Mouse (Mus musculus): ENCODE data around the gene Fam181a.

Gene Fam181a

DNA sequence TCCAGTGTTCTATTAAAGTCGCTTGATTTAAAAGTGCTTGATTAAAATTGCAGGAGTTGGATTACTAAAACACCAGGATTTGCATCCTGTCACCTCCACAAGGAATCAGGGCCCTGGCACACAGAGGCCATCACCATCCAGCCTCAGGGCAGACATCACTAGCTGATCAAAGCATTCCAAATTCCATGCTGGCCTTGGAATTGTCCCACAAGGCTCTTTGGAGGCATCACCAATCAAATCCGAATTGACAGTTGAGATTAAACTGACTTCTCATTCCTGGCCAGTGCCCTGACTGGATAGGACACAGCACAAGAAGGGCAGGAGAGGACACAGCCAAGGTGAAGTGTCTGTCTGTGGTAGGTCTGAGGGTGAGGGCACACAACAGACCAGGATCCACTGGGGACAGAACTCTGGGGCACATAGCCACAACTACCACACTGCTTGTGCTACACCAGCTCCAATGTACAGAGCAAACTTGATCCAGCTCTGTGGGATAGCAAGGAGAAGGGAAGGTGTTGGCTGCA lies at the start of gene Fam181a:
Gene Fam181a (plus strand): TSS at position 232 of the 524 bp plus-strand sequence.
- no peak for DNase-seq (ENCODE audit: low spot score)

- DNase-seq (ENCODE audit: low spot score): no peak
Measured at GRCm38 (mm10) chr12:103262017-103262865, 48.5 kb upstream of the Fam181a start.

DNA sequence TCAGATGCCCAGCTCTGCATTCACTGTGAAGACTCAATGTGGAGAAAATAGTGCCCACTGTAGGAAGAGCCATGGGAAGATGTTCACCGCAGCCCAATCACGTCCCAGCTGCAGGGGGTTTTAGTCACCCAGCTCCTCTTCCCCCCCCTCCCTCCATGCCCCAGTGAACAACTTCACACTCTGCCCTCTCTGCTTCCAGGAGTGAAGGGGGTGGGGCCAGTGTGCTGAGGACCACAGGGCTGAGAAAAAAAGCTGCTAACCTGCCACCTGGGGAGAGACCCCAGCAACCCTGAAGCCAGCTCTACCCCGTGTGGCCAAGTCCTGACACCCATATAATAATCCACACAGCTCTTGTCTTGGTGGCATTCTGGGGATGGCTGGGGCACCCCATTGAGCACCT lies 44.2 kb upstream of the Fam181a start:
- no peak for DNase-seq (ENCODE audit: low spot score)

DNA sequence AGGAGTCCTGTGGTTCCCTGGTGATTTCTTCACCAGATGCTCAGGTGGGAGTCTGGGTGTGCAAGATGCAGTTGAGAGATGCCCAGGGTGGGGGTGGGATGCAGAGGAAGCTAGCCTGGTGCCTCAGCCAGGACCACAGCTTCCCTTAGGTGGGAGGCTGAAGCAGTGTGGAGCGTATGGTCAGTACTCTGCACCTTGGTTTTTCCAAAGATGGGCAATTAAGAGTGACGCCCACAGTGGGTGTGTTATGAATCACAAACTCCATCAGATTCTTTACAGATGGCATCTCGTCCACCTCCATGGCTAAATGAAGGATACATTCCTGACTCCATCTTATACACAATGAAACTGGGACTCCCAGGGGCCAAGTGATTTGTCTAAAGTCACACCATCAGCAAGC lies 38.6 kb upstream of the Fam181a start:
- DNase-seq (ENCODE audit: low spot score): no peak

DNA sequence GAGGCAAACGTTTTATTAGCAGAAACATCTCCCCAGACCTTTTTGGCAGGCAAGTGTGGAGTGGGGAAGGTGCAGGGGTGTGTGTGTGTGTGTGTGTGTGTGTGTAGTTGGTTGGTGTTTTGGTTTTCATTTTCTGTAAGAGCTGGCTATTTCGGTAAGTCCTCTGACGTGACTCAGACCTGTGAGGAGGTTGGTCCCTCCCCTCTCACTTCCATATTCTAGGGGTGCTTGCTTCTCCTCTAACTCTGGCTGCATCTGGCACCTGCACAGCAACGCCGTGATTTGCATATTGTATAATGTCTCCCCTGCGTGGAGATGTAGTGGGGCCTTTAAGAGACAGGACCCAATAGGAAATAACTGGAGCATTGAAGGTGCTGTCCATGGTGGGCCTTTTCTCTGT lies 37.7 kb upstream of the Fam181a start:
- DNase-seq (ENCODE audit: low spot score): no peak

DNA sequence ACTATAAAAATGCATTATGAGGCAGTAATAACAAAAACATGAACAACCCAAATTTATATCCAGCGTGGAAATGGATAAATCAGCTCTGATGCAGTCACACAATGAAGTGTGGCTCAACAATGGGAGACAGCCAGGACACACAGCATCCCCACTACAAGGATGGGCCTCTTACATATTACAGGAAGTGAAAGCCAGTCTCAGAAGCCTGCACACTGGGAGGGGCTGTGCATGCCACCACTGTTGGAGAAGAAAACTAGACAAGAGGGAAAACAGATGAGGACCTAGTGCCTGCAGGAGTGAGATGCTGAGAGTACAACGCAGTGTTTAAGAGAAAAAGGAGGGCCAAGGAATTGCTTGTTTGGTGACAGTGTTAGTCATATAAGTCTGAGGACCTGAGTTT lies 37.0 kb upstream of the Fam181a start:
- DNase-seq (ENCODE audit: low spot score): no peak

DNA sequence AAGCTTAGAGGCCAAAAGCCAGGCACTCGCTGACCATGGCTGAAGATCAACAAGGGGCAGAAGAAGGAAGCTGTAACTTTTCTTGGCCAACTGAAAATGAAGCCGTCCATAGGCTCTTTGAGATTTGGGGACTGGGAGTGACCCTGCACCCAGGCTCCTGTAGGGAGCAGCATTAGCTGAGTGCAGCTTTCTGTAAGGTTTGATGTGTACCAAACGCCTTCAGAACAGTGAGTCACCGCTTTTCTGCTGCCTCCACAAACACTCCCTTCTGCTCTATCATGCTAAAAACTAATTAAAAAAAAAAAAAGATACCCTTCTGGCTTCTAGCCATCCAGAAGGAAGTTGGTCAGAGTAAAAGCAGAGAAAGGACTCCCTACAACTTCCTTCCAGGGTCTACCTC lies 34.4 kb upstream of the Fam181a start:
- no peak for DNase-seq (ENCODE audit: low spot score)

GRCm38 (mm10) chr12:103281491-103281890 lies 29.3 kb upstream of the Fam181a start:
- DNase-seq (ENCODE audit: low spot score): no peak

- no peak for DNase-seq (ENCODE audit: low spot score)
Measured at GRCm38 (mm10) chr12:103281912-103282311, 28.9 kb upstream of the Fam181a start.

DNA sequence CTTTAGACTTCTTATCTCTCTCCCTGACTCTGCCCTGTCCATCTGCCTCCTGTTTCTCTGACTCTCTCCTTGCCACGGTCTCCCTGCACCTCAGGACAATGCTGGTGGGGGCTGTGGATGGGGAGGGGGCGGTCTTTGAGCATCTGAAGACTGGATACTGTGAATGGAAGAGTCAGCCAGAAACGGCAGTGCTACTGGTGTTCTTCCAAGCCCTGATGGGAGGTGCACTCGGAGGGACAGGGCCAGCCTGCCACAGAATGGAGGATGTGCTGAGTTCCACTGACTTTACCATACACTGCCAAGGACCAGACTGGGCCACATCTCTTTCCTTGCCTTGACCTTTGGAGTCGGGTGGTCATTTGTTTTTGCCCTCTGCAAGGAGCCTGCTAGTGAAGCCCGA lies 27.8 kb upstream of the Fam181a start:
- DNase-seq (ENCODE audit: low spot score): no peak

- no peak for DNase-seq (ENCODE audit: low spot score)
Measured at GRCm38 (mm10) chr12:103283411-103283810, 27.4 kb upstream of the Fam181a start.

- no peak for DNase-seq (ENCODE audit: low spot score)
Measured at GRCm38 (mm10) chr12:103287276-103287675, 23.5 kb upstream of the Fam181a start.

DNA sequence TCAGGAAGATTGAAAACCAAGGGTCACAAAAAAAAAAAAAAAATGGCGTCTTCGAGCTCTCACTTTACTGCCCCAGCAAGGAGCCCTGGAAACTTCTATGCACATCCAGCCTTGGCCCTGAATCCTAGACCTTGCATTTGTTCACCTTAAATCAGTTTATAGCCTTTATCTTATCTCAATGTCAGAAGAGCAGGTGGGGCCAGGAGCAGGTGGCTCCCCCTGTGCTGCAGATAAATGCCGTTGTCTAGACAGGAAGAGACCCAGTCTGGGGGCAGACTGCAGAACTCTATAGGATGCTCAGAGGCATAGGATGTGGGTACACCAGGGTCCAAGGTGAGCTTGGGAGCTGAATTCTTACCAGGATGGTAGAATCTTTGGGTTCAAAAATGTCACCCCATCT lies 18.4 kb upstream of the Fam181a start:
- DNase-seq (ENCODE audit: low spot score): no peak

- no peak for DNase-seq (ENCODE audit: low spot score)
Measured at GRCm38 (mm10) chr12:103296292-103296691, 14.5 kb upstream of the Fam181a start.

DNA sequence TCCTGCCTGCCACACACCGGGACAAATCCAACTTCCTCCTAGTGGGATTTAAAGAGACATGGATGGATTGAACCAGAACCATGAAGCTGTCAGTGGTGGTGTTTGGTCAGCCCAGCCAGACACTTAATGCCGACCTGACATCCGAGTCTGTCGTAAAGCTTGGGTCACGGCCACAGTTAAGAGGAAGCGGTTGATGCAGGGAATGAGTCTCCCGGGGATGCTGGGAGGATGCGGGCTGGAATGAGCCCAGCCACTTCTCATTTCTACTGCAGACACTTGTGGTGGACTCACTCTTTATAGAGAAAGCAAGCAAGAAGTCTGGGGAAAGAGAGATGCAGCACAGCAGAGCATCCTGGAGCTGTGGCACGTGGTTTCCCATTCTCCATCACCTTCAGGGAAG lies 10.3 kb upstream of the Fam181a start:
- DNase-seq (ENCODE audit: low spot score): no peak

DNA sequence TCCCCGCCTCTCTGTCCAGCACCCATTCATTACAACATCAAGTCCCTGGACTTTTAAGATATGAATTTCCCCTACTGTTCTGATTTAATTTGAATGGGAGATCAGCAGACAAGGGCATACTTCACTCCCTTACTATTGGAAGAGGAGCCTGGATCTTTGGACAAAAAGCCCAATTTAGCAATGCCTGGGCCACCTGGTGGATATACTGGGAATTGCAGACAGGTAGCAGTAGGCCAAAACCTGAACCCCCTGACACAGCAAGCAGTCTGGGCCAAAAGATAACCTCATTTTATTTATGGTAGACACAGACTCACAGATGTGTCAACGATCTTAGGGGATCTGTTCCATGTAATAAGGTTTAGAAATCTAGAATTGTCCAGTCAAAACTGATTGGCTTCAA lies 9.1 kb upstream of the Fam181a start:
- no peak for DNase-seq (ENCODE audit: low spot score)

DNA sequence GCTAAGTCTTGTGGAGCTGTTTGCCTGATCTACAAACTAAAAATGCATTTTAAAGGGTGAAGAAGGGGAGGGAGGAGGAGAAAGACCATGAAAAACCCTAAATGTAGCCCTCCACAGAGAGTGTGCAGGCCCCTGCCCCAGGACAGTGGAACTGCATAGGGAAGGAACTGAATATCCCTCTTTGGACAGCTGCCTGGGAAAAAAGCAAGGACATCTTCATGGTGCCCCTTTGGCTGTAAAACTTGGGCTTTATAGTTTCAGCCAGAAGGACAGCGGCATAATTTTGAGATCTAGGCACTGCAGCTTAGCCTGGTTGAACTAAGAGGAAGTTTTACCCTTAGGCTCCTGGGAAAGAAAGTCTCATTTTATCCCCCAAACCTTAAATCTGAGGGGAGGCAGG lies 7.8 kb upstream of the Fam181a start:
- DNase-seq (ENCODE audit: low spot score): no peak

GRCm38 (mm10) chr12:103306224-103306623 lies 4.6 kb upstream of the Fam181a start:
- DNase-seq (ENCODE audit: low spot score): no peak

DNA sequence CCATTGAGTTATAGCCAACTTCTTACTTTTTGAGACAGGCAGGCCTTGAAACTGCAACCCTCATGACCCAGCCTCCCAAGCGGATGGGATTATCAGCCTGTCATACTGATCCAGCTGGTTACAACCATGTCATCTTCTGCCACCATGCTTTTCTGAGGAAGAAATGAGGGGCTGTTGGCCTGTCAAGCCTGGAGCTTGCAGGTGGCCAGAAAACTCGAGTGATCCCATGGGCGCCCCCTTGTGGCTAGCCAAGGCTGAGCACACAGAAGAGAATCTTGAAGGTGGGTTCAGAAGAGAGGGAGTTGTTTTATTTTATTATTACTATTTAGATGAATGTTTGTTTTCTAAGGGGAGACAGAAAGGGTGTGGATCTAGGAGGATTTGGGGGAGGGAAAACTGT lies 4.1 kb upstream of the Fam181a start:
- DNase-seq (ENCODE audit: low spot score): no peak

DNA sequence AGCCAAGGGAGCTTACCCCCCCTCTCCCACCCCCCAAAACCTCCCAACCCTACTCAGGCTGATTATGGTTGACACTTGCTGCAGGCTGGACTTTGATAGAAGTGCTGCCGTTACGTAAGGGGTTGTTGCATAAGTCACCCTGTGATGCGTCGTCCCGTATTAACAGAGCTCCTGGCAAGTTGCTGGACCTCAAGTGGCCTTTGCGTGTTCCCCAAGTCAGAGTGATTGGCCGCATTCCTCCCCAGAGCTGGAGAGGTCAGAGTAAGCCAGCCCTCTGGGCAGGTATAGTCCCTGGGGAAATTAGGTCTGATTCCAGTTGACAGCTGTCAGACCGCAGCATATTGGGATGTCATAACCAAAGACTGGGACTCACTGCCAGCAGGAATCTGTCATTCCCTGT lies 1.1 kb downstream of the Fam181a start:
- DNase-seq (ENCODE audit: low spot score): no peak

- DNase-seq (ENCODE audit: low spot score): no peak
Measured at GRCm38 (mm10) chr12:103313274-103313673, 2.5 kb downstream of the Fam181a start.

GRCm38 (mm10) chr12:103313871-103314639 lies 3.3 kb downstream of the Fam181a start:
- DNase-seq (ENCODE audit: low spot score): no peak
